Mouse (Mus musculus) testis, adult 2 months (tissue): ENCODE results near the gene BC051142.

Source experiments
- CTCF ChIP-seq: fragments of 200-500 bp; IDR thresholded peaks from 2 replicates; pipeline ENCODE4 v1.5.1; 2012; ENCODE audit warnings: low read depth, mild to moderate bottlenecking, inconsistent platforms, low read length, moderate library complexity; ENCODE audit not compliant: control insufficient read depth, insufficient read depth, insufficient replicate concordance
- POLR2A ChIP-seq: fragments of 200-500 bp; IDR thresholded peaks from 2 replicates; pipeline ENCODE4 v1.6.1; 2012; ENCODE audit warnings: low read depth, mild to moderate bottlenecking, inconsistent platforms, low read length, moderate library complexity; ENCODE audit not compliant: control insufficient read depth

DNA sequence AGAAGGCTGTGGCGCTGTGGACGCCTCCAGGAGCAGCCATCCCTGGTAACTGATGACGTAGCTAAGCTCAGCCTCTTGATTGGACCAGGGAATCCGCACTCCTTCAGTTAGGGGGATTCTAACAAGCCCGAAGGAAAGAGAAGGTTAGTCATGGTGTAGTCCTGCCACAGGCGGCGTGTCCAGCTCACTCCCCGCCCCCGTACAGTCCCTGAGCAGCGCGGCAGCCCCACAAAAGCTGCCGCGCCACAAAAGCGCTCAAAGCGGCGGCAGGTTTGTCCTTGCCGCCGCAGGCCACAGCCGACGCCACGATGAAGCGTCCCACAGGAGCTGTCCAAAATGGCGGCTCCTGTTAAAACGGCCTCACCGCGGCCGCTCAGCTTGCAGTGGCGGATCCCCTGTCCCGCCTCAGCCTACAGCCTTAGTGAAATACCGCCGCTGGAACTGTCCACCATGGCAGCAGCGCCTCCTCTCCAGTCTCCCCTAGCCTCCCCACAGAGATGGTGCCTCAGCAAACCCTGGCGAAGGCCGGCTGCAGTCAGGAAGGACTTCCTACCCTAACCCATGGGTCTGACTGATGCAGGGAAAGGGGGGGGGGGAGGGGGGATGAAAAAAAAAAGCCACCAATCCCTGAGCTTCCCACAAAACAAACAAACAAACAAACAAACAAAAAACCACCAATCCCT lies at the start of gene BC051142:
- TF ChIP-seq CTCF (no peak), POLR2A (peak; percentile 87)
